9 mouse cellular contexts compared by ENCODE assay signal in genomic region chr9:64934015-64934754, GRCm38 (mm10). TPM values are rescaled to one million over a fixed set of nuclear protein-coding genes. Genes with fewer than 3 reads are reported as not detected.
DNase-seq lines count a peak whose midpoint lies in the region; ATAC-seq and TF ChIP-seq lines count a peak whose summit lies in the region.
"Had no signal": no experiment of that assay in that cellular context is flagged by ENCODE, and none has a peak within 500 bp of the region (broad histone marks: within the 10 kb centered on the region; RNA-seq: fewer than 3 reads in every experiment).

No protein-coding gene starts in this region.

- H3K27me3 ChIP-seq in heart, embryonic 10.5 days (ENCODE audit: insufficient read depth, poor library complexity, severe bottlenecking) = 0 out of 2 replicates have a peak, but pooled peaks cover 9% of the 10 kb centered on the region
- H3K27me3 ChIP-seq in kidney, postnatal 0 days (ENCODE audit: insufficient read depth, low read length) = no peaks in the 10 kb centered on the region

- peak; percentile 39 for DNase-seq in left cerebral cortex, postnatal 4 days
- no peak for DNase-seq in left cerebral cortex, postnatal 14 days (ENCODE audit: low spot score in 2 of 2)
- DNase-seq in cerebellum, postnatal 14 days = peak; percentile 44 to 56
- DNase-seq in heart, embryonic 10.5 days (ENCODE audit: low spot score) = no peak
- peak; percentile 68 for DNase-seq in kidney, postnatal 0 days (ENCODE audit: low spot score)
- DNase-seq in lung, postnatal 14 days = peak; percentile 41
- DNase-seq in frontal cortex, postnatal 14 days (ENCODE audit: low spot score in 2 of 2) = no peak
- DNase-seq in thymus, postnatal 36 days = no peak

- peak overlapping the region; percentile 8; the same call in 1 of the 2 replicates for H3K4me2 ChIP-seq in kidney, postnatal 0 days (ENCODE audit: low read length)

- 37% methylated on average over 15 of the region's 15 CpGs for WGBS in heart, embryonic 10.5 days
- 26% methylated on average over 15 of the region's 15 CpGs for WGBS in kidney, postnatal 0 days

- TF ChIP-seq CTCF in kidney, postnatal 0 days (IDR thresholded peaks at IDR 0.05; ENCODE audit: low read depth) = no peak

- peak; percentile 78 for ATAC-seq in kidney, postnatal 0 days (replicated peaks; ENCODE audit: low FRiP score, low read depth)

- H3K9me3 ChIP-seq in heart, embryonic 10.5 days = no peaks in the 10 kb centered on the region
- H3K9me3 ChIP-seq in kidney, postnatal 0 days (replicated peaks; ENCODE audit: low read length) = no peaks in the 10 kb centered on the region

- no peaks in the 10 kb centered on the region for H3K36me3 ChIP-seq in heart, embryonic 10.5 days
- no peaks in the 10 kb centered on the region for H3K36me3 ChIP-seq in kidney, postnatal 0 days (ENCODE audit: insufficient read depth, low read length)

- H3K27ac ChIP-seq in heart, embryonic 10.5 days = peak overlapping the region; percentile 76
- H3K27ac ChIP-seq in kidney, postnatal 0 days = no peak overlapping the region; the same call in 1 of the 2 replicates
- H3K27ac ChIP-seq: macrophage had no signal

- H3K4me3 ChIP-seq in heart, embryonic 10.5 days = 0 out of 2 replicates have a peak overlapping the region, but pooled peaks have one; percentile 5
- no peak overlapping the region for H3K4me3 ChIP-seq in kidney, postnatal 0 days (replicated peaks; ENCODE audit: low read depth, low read length)

- peaks cover 58% of the 10 kb centered on the region for H3K4me1 ChIP-seq in heart, embryonic 10.5 days
- no peaks in the 10 kb centered on the region for H3K4me1 ChIP-seq in kidney, postnatal 0 days (replicated peaks; ENCODE audit: insufficient read depth, low read length)

- intact Hi-C loops in left cerebral cortex, postnatal 4 days (cut with DNase I) = no loop called here
- intact Hi-C loops in left cerebral cortex, postnatal 14 days (cut with DNase I) = no loop called here

- no peak overlapping the region for H3K9ac ChIP-seq in kidney, postnatal 0 days (ENCODE audit: low read depth, low read length)

RNA-seq across cellular contexts. Expression of gene Slc24a1, which starts 17.2 kb away (rescaled TPM):
- under 1 TPM; 0.14 to 0.26 TPM for total RNA-seq in left cerebral cortex, postnatal 4 days (2021)
- total RNA-seq in left cerebral cortex, postnatal 14 days (2021) = under 1 TPM; 0.15 to 0.26 TPM
- 0.08 and 0.09 TPM in 2 replicates for polyA plus RNA-seq in heart, embryonic 10.5 days (2016; fragmentation: Nextera tagmentation; extraction: Ambion mirVana)
- 0.04 TPM in 1 of 2 replicates, not detected in the other for polyA plus RNA-seq in kidney, postnatal 0 days (2015; fragmentation: Nextera tagmentation; extraction: Ambion mirVana)
- polyA plus RNA-seq: macrophage had no signal

RNA-seq across cellular contexts. Expression of gene Ints14, which starts 26.5 kb away (rescaled TPM):
- total RNA-seq in left cerebral cortex, postnatal 4 days (2021) = 10 to 100 TPM; 22.1 to 24.2 TPM
- 10 to 100 TPM; 21.5 to 21.8 TPM for total RNA-seq in left cerebral cortex, postnatal 14 days (2021)
- polyA plus RNA-seq in heart, embryonic 10.5 days (2016; fragmentation: Nextera tagmentation; extraction: Ambion mirVana) = 55.4 and 58.3 TPM in 2 replicates
- 45.3 and 47.1 TPM in 2 replicates for polyA plus RNA-seq in kidney, postnatal 0 days (2015; fragmentation: Nextera tagmentation; extraction: Ambion mirVana)

Comparison
In these comparisons a context has a peak if more than half of its experiments do, and no peak if none do; other contexts are left out.
1. DNase-seq: peak in left cerebral cortex, postnatal 4 days (single experiment), cerebellum, postnatal 14 days (2 of 2), kidney, postnatal 0 days (single experiment) and lung, postnatal 14 days (single experiment); none in left cerebral cortex, postnatal 14 days (0 of 2), heart, embryonic 10.5 days (single experiment), frontal cortex, postnatal 14 days (0 of 2) and thymus, postnatal 36 days (0 of 2).